Mouse (Mus musculus) E14TG2a.4 (cell line): ENCODE measurements around the gene 2310022A10Rik.

Source experiments
- CTCF ChIP-seq: conservative IDR thresholded peaks from 2 replicates; pipeline ENCODE4 v1.5.1; 2014; ENCODE audit warnings: low read length
- POU5F1 ChIP-seq: IDR thresholded peaks from 2 replicates; pipeline ENCODE4 v1.6.1; 2014; ENCODE audit warnings: low read length, borderline replicate concordance

GRCm38 (mm10) chr7:27627707-27628106, 74.7 kb downstream of the 2310022A10Rik start:
- TF ChIP-seq CTCF, result no peak
- TF ChIP-seq POU5F1, result no peak
